Mouse (Mus musculus) NIH3T3 (cell line): ENCODE measurements around the gene Zp3r.
A peak's percentile ranks its signal among the peaks of the same experiment; 100 is the strongest.
"Not testable (repeated sequence)": the region's sequence is repeated elsewhere in the genome, so short reads cannot be mapped to it uniquely, and the experiment has no call there.

Experiments used
- DNase-seq: peaks from one replicate; pipeline ENCODE4 v3.0.0-alpha.2; 2012; ENCODE audit warnings: low read depth

Zp3r gene

DNA sequence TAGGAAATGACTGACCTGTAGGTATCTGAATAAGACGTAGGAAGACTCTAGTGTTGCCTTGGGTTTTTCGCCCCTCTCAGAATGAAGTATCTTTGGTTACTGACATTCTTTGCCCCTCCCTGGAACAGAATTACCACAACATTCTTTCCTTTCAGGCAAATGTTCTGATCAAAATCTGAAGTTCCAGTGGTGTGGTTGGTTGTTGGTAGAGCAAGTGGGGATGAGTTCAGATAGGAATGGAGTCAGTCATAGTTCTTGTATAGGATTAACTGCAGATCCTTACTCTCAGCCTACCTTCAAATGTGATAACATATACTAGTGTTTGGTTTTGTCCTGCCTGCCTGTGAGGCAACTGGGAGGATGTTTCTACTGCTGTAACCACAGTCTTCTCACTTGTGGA is at the start of gene Zp3r:
Zp3r (minus strand) TSS at position 101 of the 400 bp plus-strand sequence.
- DNase-seq, result no peak

DNA sequence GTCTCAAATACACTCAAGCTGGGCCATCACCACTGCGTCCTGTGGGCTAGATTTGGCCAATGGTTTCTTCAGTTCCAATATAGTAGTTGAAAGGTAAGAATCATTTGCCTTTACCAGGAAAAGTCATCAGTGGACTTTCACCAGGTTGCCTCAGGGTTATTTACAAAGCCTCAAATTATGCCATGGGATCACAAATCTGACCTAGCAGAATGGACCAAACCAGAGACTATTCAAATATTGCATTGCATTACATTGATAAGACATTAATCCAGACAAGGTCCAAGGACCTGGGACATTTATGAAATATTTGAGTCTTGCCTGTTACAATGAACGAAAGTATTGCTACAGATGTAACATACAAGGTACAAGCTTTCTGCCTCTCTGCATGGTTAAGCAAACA is 49.1 kb upstream of the Zp3r start:
- no peak for DNase-seq

DNA sequence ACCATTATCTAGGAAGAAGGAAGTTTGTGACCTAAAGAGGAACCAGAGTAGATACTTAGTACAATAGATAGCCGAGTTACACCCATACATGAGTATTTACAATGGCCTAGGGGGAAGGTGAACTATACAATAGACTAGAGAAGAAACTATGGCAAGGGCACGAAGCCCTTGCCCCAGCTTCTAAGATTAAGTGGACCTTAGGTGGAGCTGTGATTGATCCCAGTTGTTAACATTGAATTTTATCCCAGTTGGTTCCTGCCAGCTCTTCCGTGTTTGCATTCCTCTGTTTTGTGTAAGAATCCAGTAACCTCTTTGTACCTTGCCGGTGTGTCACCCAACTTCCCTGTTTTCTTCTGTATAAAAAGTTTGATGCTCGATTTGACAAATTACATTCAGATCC is 34.2 kb upstream of the Zp3r start:
- DNase-seq, result not testable (repeated sequence)

DNA sequence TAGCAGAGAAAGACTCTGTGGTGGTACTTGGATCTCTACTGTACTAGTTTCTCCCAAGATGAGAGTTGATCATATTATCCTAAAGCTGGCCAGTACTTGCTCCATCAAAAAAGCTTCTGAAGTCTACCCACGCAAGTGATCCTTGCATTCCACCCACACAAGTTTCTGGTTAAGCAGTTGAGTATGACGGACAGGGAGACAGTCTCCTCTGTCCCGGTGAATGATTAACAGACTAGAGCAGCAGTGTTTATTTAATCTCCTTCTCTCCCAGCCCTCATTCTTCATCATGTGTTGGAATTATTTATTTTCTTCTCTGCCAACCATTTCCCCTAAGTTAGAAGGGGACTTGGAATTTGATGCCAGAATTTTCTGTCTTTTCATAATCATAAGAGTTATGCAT is 32.0 kb upstream of the Zp3r start, which contains the start of gene C4bp:
C4bp (minus strand) TSS at position 179 of the 400 bp plus-strand sequence.
- DNase-seq, result peak; percentile 11

DNA sequence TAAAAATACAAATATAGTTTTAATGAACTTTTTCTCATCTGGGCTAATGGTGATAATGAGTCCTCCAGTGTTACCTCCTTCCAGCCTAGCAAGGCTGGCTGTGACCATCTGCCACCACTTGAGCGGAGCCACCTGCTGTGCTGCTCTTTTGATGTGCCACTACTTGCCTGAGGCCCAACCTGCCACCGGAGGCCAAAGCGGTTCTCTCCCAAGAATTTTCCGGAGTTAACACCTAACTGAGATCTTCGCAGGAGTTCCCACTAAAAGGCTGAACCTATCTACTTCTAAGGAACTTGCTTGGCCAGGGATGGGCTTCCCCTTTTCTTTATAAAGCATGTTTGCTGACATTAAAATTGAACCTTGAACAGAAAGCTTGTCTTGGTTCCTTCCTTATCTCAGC is 30.2 kb upstream of the Zp3r start:
- not testable (repeated sequence) for DNase-seq

DNA sequence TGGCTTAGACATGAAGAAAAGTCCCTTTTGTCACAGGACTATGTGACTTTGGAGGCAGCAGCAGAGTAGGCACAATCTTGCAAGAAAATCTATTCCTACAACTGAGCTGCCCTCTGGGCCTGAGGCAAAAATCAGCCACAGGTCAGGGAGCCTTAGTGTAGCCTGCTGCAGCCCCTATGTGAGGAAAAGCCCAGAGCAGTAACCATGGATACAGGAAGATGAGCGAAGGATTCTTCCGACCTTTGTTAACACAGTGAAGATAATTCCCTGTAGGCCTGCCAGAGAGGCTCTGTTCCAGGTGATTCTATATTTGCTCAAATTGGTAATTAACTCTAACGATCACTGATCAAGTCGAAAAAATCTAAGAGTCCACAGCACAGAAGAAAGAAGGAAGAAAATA is 14.7 kb upstream of the Zp3r start:
- DNase-seq, result no peak

DNA sequence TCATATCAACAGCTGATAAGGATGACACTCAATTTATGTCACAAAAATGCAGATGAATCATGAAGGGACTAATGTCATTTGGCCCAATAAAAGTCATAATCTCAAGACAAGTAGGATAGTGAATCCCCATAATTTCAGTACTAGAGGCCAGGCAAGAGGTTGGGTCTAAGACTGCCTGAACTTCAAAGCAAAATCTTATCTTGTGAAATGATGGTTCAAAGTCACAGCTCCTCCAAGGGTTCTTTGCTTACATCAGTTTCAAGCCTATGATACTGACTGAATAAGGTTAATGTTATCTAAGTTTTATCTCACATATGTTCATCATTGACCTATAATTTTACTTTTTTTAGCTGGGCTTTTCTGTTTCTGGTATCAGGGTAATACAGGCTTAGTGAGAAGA is 11.5 kb upstream of the Zp3r start:
- DNase-seq, result no peak

DNA sequence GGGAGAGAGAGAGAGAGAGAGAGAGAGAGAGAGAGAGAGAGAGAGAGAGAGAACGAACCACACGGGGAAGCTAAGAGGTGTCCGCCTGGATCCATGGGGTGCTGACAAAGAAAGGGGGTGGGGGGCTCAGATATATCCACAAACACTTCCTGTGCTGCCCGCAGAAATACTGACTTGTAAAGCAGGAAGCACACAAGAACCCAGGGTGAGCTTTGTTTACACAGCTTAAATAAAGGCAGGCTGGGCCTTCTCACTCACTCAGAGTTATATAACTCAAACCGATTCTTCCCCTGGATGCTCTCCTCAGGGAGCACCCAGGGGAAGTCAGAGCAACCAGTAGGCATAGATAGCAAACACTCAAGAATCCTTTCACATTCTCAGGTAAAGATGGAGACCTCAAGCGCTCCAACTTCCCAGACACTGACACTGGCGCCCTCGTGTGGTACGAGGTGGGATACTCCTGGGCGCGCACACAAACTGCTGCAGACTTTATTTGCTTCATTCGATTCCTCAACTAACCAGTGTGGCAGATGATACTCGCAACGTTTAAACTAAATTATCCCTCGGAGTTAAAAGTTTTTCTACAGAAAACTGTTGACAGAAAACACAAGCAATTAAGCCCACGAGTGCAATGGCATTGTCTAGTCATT is 4.5 kb upstream of the Zp3r start:
- DNase-seq, result peak; percentile 74

DNA sequence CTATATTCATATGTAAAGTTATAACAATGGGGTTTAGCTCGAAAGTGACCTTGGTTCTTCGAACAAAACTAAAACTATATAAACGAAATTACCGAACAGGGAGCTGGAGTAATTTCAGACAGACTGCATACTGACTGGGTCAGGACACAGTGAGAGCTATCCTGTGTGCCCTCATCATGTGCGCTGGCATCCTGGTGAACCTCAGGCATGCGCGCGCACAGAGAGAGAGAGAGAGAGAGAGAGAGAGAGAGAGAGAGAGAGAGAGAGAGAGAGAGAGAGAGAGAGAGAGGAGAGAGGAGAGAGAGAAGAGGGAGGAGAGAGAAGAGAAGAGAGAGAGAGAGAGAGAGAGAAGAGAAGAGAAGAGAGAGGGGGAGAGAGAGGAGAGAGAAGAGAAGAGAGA is 3.9 kb upstream of the Zp3r start:
- no peak for DNase-seq

DNA sequence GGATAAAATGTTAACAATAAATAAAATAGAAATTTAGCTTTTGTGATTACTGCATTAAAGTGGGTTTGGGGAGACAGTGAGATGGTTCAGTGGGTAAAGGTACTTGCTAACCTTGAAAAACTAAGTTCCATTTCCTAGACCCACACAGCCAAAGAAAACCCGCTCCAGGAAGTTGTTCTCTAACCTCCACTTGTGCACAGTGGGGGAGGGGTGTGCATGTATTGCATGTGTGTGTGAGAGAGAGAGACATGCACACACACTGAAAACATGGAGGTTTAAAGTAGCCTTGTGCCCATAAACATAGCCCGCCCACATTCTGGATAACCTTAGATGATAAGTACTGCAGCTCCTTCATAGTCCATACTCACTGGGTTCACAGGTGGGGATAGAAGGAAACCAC is 33.1 kb downstream of the Zp3r start:
- no peak for DNase-seq

DNA sequence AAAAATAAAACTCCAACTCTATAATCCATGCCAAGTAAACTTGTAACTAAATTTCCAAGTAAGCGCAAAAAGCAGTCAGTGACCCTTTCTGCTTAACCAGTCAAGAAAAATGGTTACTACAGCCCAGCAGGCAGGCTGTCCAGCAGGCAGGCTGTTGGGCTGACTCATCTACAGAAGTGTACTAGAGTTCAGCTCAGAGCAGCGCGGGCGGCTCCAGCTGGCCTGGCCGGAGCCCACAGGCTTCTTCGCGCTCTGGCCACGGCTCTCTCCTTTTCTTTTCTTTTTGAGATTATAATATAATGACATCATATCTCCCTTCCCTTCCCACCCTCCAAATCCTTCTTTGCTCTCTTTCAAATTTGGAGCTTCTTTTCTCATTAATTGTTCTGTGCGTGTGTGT is 40.8 kb downstream of the Zp3r start:
- DNase-seq, result peak; percentile 32

DNA sequence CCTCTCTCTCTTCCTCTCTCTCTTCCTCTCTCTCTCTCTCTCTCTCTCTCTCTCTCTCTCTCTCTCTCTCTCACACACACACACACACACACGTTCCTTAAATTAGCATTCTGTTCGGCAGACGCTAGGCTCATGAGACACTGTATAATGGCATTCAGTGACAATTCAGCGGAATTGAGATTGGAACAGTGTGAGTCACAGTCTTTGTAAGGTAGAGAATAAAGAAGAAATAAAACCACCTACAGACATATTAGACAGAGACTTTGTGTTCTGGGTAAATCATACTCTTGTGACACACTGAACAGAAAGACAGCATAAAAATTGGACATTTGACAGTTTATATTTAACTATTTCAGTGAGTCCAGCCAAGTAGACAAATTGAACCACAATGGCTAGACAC is 53.0 kb downstream of the Zp3r start:
- no peak for DNase-seq

DNA sequence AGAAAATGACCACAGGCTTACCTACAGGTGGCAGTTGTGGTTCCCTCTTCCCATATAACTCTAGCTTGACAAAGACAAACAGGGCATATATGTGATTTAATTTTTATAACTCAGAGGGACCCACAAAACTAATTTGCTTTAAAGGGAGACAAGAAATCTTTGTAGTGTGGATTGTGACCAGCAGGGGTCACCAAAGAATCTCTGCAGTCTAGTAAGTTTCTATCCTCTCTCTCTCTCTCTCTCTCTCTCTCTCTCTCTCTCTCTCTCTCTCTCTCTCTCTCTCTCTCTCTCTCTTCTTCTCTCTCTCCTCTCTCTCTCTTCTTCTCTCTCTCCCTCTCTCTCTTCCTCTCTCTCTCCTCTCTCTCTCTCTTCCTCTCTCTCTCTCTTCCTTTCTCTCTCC is 53.5 kb downstream of the Zp3r start:
- DNase-seq, result peak; percentile 72

DNA sequence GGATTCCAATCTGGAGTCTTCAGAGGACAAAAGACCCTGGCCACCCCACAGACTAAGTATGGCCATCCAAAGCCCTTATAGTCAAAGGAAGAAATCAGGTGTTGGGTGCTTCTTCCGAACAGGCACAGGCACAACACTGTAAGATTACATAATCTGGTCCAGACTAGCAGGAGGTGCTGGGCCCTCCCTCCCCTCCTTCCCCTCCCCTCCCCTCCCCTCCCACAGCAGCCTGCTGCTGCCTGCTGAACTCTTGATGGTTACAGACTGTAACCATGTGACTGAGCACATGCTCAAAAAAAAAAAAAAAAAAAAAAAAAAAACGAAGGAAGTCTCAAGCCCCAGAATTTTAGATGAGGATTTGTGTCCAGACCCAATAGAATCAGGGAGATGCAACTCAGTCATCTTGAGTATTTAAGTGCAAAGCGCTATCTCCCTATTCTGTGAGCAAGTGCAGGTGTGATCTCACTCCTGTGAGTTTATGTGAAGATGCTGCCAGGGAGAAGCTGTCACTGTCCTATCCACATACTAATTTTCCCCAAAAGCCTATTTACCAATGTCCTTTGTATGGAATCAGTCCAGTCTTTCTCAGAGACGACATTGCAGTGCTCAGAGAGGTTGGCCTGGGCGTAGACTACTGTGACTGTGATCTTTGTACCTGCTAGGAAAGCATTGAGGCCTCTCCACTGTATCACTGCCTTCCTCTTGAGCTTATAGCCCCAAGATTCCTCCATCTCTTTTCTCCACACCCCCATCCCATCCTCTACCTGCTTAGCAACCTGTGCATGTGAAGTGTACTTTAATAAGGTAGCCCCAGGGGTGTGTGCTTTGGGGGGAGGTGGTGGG is 77.8 kb downstream of the Zp3r start:
- DNase-seq, result no peak

DNA sequence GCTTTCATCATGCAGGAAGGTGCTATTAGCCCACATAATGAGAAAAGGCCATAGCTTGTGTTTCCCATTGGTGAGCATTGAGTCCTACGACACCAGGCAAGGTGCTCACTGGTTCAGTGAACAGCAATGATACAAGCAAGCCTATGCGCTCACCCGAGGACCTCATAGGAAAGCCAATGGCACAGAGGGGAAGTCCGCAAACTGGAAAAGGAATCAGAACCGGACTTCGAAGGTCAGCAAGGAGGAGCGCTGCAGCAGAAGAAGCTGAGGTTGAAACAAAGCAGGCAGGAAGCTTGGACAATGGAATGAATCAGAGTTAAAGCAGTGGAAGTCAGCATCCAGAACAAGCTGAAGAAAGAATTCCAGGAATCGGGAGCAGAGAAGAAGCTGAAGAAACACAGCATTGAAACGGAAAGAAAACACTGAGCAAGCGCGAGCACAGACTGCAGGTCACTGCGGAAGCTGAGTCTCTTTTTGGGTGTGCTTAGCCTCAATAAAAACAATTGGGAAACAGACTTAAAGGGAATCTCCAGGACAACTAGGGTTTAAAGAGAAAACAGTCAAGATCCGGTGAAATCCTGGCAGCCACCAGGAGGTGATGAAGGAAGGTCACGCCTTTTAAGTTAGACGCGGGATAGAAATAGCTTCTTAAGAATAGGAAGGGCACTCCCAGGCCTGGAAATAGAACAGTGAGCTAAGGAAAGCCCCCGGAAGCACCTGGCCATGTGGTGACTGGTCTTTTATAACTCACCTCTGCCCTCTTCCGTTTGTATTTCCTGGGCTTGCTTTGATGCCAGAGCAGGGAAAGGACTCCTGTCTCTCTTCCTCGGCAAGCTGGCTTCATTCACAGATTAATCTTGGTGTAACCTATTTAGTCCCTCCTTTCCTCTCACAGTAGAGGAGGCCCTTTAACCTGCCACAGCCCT is 78.9 kb downstream of the Zp3r start:
- DNase-seq, result no peak

DNA sequence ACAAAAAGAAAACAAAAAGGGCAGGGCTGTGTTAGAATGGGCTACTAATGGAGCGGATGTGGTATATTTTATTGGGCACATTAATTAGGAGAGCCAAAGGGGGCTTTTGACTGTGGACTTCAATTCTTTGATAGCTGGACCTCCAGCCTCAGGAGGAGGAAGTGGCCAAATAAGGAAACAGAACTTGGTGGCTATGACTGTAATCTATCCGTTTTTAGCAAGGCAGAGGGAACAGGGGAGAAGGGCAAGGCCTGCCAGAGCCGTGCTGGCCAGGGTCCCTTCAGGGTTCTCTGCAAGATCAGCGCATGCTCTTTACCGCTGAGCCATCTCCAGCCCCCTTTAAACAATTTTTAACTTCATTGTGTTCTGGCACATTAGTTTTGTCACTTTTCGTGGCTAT is 79.7 kb downstream of the Zp3r start:
- DNase-seq, result no peak

DNA sequence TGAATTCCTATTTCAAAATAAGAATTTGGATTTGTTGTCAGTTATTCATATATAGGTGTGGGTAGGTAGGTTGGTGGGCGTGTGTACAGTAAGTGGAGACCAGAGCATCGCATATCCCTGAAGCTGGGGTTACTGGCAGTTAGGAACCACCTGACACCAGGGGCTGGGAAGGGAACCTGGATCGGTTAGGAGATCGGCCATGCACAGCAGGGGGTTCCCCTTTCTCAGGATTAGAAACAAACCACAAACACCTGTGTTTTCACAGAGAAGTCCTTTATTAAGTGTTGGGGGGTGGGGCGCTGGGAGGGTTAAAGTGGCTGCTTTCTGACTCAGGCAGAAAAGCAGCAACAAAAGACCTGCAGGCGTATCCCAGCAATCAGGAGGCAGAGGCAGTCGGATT is 80.3 kb downstream of the Zp3r start:
- DNase-seq, result no peak

DNA sequence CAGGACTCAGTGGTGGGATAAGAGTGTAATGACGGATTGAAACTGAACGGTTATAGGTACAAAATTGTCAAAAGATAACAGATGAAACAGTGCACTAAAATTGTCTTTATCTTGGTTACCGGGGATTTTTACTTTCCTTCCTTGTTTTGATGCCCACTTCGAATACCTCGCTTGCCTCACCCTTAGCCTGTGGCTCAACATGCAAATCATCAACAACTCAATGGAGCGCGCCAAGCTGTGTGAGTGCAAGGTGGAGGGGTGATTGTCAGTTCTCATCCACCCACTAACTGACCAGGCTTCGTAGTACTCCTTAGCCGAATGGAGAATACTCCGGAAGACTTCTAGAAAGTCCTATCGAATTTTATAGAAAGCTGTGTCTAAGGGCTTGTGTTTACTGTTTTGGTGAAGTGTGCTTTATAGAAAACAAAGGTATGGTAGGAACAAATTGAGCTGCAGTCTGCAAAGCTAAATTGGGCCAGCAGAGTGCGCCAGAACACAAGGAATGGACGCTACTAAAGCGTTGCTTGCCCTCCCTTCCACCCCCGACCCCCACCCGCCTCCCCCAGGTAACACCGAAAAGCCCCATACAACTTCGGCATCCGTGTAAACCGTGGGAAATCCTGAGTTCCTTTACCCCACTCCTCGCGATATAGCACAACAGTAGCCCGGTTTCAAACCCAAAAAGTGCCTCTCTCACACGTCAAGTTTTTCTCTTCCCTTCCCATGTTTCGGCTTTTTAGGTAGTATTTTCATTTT is 81.6 kb downstream of the Zp3r start:
- peak; percentile 75 for DNase-seq
